Mouse (Mus musculus): Measurements from ENCODE around the gene Ch25h. TPM values are rescaled to one million over a fixed set of nuclear protein-coding genes. Genes with fewer than 3 reads are reported as not detected.

Ch25h gene
- polyA plus RNA-seq, 1 experiment from 2014 or later = 2.1 TPM

- Histone ChIP-seq H3K36me3 (0 out of 2 replicates have a peak, but pooled peaks cover 3% of the 10 kb centered on the region), H3K4me2 (replicated peaks) (no peak overlapping the region), H3K27me3 (replicated peaks) (no peaks in the 10 kb centered on the region), H3K9ac (no peak overlapping the region), H3K9me3 (no peaks in the 10 kb centered on the region), H3K27ac (no peak overlapping the region), H3K4me1 (no peaks in the 10 kb centered on the region), H3K4me3 (no peak overlapping the region)
- WGBS = 84% methylated on average over 3 of the region's 3 CpGs
- no peak for ATAC-seq (ENCODE audit: low FRiP score, low read depth)
Observed at GRCm38 (mm10) chr19:34515681-34516080, 40.7 kb upstream of the Ch25h start.

GRCm38 (mm10) chr19:34511528-34511927, 36.6 kb upstream of the Ch25h start:
- peak; percentile 21; the same call in 1 of the 2 replicates for ATAC-seq (ENCODE audit: low FRiP score, low read depth)
- Histone ChIP-seq H3K9me3 (no peaks in the 10 kb centered on the region), H3K4me2 (replicated peaks) (no peak overlapping the region), H3K9ac (no peak overlapping the region), H3K4me3 (no peak overlapping the region), H3K27me3 (replicated peaks) (no peaks in the 10 kb centered on the region), H3K4me1 (no peaks in the 10 kb centered on the region), H3K36me3 (peaks cover 3% of the 10 kb centered on the region; the same call in 1 of the 2 replicates), H3K27ac (no peak overlapping the region)
- 66% methylated on average over 8 of the region's 8 CpGs for WGBS

GRCm38 (mm10) chr19:34510717-34511116, 35.8 kb upstream of the Ch25h start:
- Histone ChIP-seq H3K4me1 (no peaks in the 10 kb centered on the region), H3K27me3 (replicated peaks) (no peaks in the 10 kb centered on the region), H3K4me2 (replicated peaks) (no peak overlapping the region), H3K36me3 (peaks cover 3% of the 10 kb centered on the region; the same call in 1 of the 2 replicates), H3K9me3 (no peaks in the 10 kb centered on the region), H3K9ac (no peak overlapping the region), H3K4me3 (no peak overlapping the region), H3K27ac (no peak overlapping the region)
- 92% methylated on average over 5 of the region's 5 CpGs for WGBS
- no peak for ATAC-seq (ENCODE audit: low FRiP score, low read depth)

GRCm38 (mm10) chr19:34505161-34505721, 30.3 kb upstream of the Ch25h start:
- Histone ChIP-seq H3K9ac (no peak overlapping the region), H3K9me3 (no peaks in the 10 kb centered on the region), H3K27me3 (replicated peaks) (no peaks in the 10 kb centered on the region), H3K4me2 (replicated peaks) (no peak overlapping the region), H3K27ac (no peak overlapping the region), H3K4me3 (no peak overlapping the region), H3K4me1 (no peaks in the 10 kb centered on the region), H3K36me3 (peaks cover 3% of the 10 kb centered on the region; the same call in 1 of the 2 replicates)
- no peak for ATAC-seq (ENCODE audit: low FRiP score, low read depth)
- 92% methylated on average over 12 of the region's 12 CpGs for WGBS

GRCm38 (mm10) chr19:34500763-34501162, 25.8 kb upstream of the Ch25h start:
- H3K9ac ChIP-seq = no peak overlapping the region
- WGBS = 48% methylated on average over 4 of the region's 4 CpGs
- no peak overlapping the region for H3K4me2 ChIP-seq (replicated peaks)
- no peaks in the 10 kb centered on the region for H3K9me3 ChIP-seq
- H3K36me3 ChIP-seq = no peaks in the 10 kb centered on the region; the same call in 1 of the 2 replicates
- no peak for ATAC-seq (ENCODE audit: low FRiP score, low read depth)
- no peak overlapping the region for H3K4me3 ChIP-seq
- no peaks in the 10 kb centered on the region for H3K27me3 ChIP-seq (replicated peaks)
- no peak overlapping the region for H3K27ac ChIP-seq
- no peaks in the 10 kb centered on the region for H3K4me1 ChIP-seq

GRCm38 (mm10) chr19:34496353-34496752, 21.4 kb upstream of the Ch25h start:
- H3K27me3 ChIP-seq (replicated peaks) = no peaks in the 10 kb centered on the region

GRCm38 (mm10) chr19:34493859-34494258, 18.9 kb upstream of the Ch25h start:
- Histone ChIP-seq H3K9me3 (no peaks in the 10 kb centered on the region), H3K27ac (no peak overlapping the region), H3K9ac (no peak overlapping the region), H3K36me3 (no peaks in the 10 kb centered on the region; the same call in none of the 2 replicates), H3K4me1 (no peaks in the 10 kb centered on the region), H3K4me2 (replicated peaks) (no peak overlapping the region), H3K4me3 (no peak overlapping the region), H3K27me3 (replicated peaks) (no peaks in the 10 kb centered on the region)
- no peak for ATAC-seq (ENCODE audit: low FRiP score, low read depth)
- 90% methylated on average over 4 of the region's 4 CpGs for WGBS

More at GRCm38 (mm10) chr19:34496353-34496752, 21.4 kb upstream of the Ch25h start:
- Histone ChIP-seq H3K9me3 (no peaks in the 10 kb centered on the region), H3K9ac (no peak overlapping the region), H3K4me3 (no peak overlapping the region), H3K27ac (no peak overlapping the region), H3K4me1 (no peaks in the 10 kb centered on the region), H3K36me3 (no peaks in the 10 kb centered on the region; the same call in none of the 2 replicates), H3K4me2 (replicated peaks) (no peak overlapping the region)
- WGBS = 83% methylated on average over 1 of the region's 1 CpGs
- ATAC-seq (ENCODE audit: low FRiP score, low read depth) = no peak

GRCm38 (mm10) chr19:34483547-34483946, 8.6 kb upstream of the Ch25h start:
- Histone ChIP-seq H3K9ac (no peak overlapping the region), H3K27me3 (replicated peaks) (no peaks in the 10 kb centered on the region), H3K4me3 (no peak overlapping the region), H3K4me1 (no peaks in the 10 kb centered on the region), H3K9me3 (no peaks in the 10 kb centered on the region), H3K36me3 (no peaks in the 10 kb centered on the region), H3K27ac (no peak overlapping the region), H3K4me2 (replicated peaks) (no peak overlapping the region)
- WGBS = 18% methylated on average over 4 of the region's 4 CpGs
- no peak for ATAC-seq (ENCODE audit: low FRiP score, low read depth)

- Histone ChIP-seq H3K27ac (no peak overlapping the region), H3K4me2 (replicated peaks) (peak overlapping the region; percentile 97), H3K9ac (peak overlapping the region; percentile 13), H3K9me3 (no peaks in the 10 kb centered on the region), H3K4me3 (peak overlapping the region; percentile 51), H3K27me3 (replicated peaks) (peaks cover 18% of the 10 kb centered on the region; the same call in 1 of the 2 replicates), H3K4me1 (peaks cover 15% of the 10 kb centered on the region), H3K36me3 (no peaks in the 10 kb centered on the region)
- peak; percentile 78 for ATAC-seq (ENCODE audit: low FRiP score, low read depth)
- WGBS = 6% methylated on average over 49 of the region's 49 CpGs
Observed at GRCm38 (mm10) chr19:34474228-34474990, 555 bp downstream of the Ch25h start.

GRCm38 (mm10) chr19:34471703-34472102, 3.3 kb downstream of the Ch25h start:
- no peak for ATAC-seq (ENCODE audit: low FRiP score, low read depth)
- Histone ChIP-seq H3K27me3 (replicated peaks) (peaks cover 18% of the 10 kb centered on the region; the same call in 1 of the 2 replicates), H3K27ac (no peak overlapping the region), H3K4me2 (replicated peaks) (no peak overlapping the region), H3K4me3 (no peak overlapping the region), H3K9ac (no peak overlapping the region), H3K4me1 (peaks cover 15% of the 10 kb centered on the region), H3K9me3 (no peaks in the 10 kb centered on the region), H3K36me3 (no peaks in the 10 kb centered on the region)
- WGBS = 86% methylated on average over 2 of the region's 2 CpGs

- no peak overlapping the region for H3K4me3 ChIP-seq
- H3K9ac ChIP-seq = no peak overlapping the region
- no peaks in the 10 kb centered on the region for H3K9me3 ChIP-seq
- no peaks in the 10 kb centered on the region for H3K4me1 ChIP-seq
- H3K36me3 ChIP-seq = no peaks in the 10 kb centered on the region
- H3K27me3 ChIP-seq (replicated peaks) = peaks cover 3% of the 10 kb centered on the region; the same call in 1 of the 2 replicates
- 50% methylated on average over 3 of the region's 3 CpGs for WGBS
- H3K4me2 ChIP-seq (replicated peaks) = no peak overlapping the region
- ATAC-seq (ENCODE audit: low FRiP score, low read depth) = no peak
- no peak overlapping the region for H3K27ac ChIP-seq
Observed at GRCm38 (mm10) chr19:34468794-34469193, 6.2 kb downstream of the Ch25h start.

- Histone ChIP-seq H3K4me1 (no peaks in the 10 kb centered on the region), H3K27me3 (replicated peaks) (0 out of 2 replicates have a peak, but pooled peaks cover under 1% of the 10 kb centered on the region), H3K9ac (no peak overlapping the region), H3K4me3 (no peak overlapping the region), H3K27ac (no peak overlapping the region), H3K9me3 (no peaks in the 10 kb centered on the region), H3K36me3 (no peaks in the 10 kb centered on the region), H3K4me2 (replicated peaks) (no peak overlapping the region)
- WGBS = 49% methylated on average over 6 of the region's 6 CpGs
- ATAC-seq (ENCODE audit: low FRiP score, low read depth) = no peak
Observed at GRCm38 (mm10) chr19:34468216-34468615, 6.7 kb downstream of the Ch25h start.
